Comparison of ENCODE assay signal across 12 mouse cellular contexts in genomic region chr2:75730052-75730451, GRCm38 (mm10). TPM values are rescaled to one million over a fixed set of nuclear protein-coding genes. Genes with fewer than 3 reads are reported as not detected.
A peak's percentile ranks its signal among the peaks of the same experiment; 100 is the strongest.
DNase-seq lines count a peak whose midpoint lies in the region; ATAC-seq and TF ChIP-seq lines count a peak whose summit lies in the region.
"Had no signal": no experiment of that assay in that cellular context is flagged by ENCODE, and none has a peak within 500 bp of the region (broad histone marks: within the 10 kb centered on the region; RNA-seq: fewer than 3 reads in every experiment).

No protein-coding gene starts in this region.

- no peak for TF ChIP-seq EP300 in stomach, postnatal 0 days (optimal IDR thresholded peaks at IDR 0.05)

- no peak overlapping the region for H3K4me3 ChIP-seq in bone marrow macrophage, adult 2 months (ENCODE audit: insufficient read depth, low read length)
- H3K4me3 ChIP-seq in stomach, postnatal 0 days (ENCODE audit: low read depth, low read length) = no peak overlapping the region
- no peak overlapping the region for H3K4me3 ChIP-seq in forebrain, embryonic 13.5 days
- H3K4me3 ChIP-seq: heart, embryonic 13.5 days had no signal

- no peak for ATAC-seq in stomach, postnatal 0 days (ENCODE audit: low FRiP score, low TSS enrichment)
- no peak for ATAC-seq in forebrain, embryonic 13.5 days
- ATAC-seq: inflammation-experienced regulatory T-cells, adult 6 months had no signal

- no peak overlapping the region for H3K9ac ChIP-seq in stomach, postnatal 0 days (ENCODE audit: low read length)
- no peak overlapping the region for H3K9ac ChIP-seq in forebrain, embryonic 13.5 days
- H3K9ac ChIP-seq: heart, embryonic 13.5 days had no signal

- H3K4me1 ChIP-seq in bone marrow macrophage, adult 2 months (ENCODE audit: control insufficient read depth, insufficient read depth, low read length) = peaks cover 53% of the 10 kb centered on the region
- no peaks in the 10 kb centered on the region; the same call in 1 of the 2 replicates for H3K4me1 ChIP-seq in stomach, postnatal 0 days (replicated peaks; ENCODE audit: control insufficient read depth, insufficient read depth)
- peaks cover 7% of the 10 kb centered on the region; the same call in 1 of the 2 replicates for H3K4me1 ChIP-seq in forebrain, embryonic 13.5 days

- WGBS in stomach, postnatal 0 days = 80% methylated on average over 10 of the region's 10 CpGs
- 85% methylated on average over 10 of the region's 10 CpGs for WGBS in forebrain, embryonic 13.5 days

- no peaks in the 10 kb centered on the region for H3K27me3 ChIP-seq in stomach, postnatal 0 days (ENCODE audit: control insufficient read depth, insufficient read depth, low read length)
- H3K27me3 ChIP-seq in forebrain, embryonic 13.5 days = no peaks in the 10 kb centered on the region
- H3K27me3 ChIP-seq: heart, embryonic 13.5 days had no signal

- no peaks in the 10 kb centered on the region for H3K9me3 ChIP-seq in stomach, postnatal 0 days (ENCODE audit: control insufficient read depth, low read length)
- H3K9me3 ChIP-seq in forebrain, embryonic 13.5 days (replicated peaks) = no peaks in the 10 kb centered on the region
- H3K9me3 ChIP-seq: G1E; heart, embryonic 13.5 days had no signal

- TF ChIP-seq POLR2A in bone marrow macrophage, adult 2 months (IDR thresholded peaks at IDR 0.05; ENCODE audit: borderline replicate concordance, low read depth, low read length) = no peak

- TF ChIP-seq CTCF in bone marrow macrophage, adult 2 months (IDR thresholded peaks at IDR 0.05; ENCODE audit: low read depth, low read length) = no peak
- TF ChIP-seq CTCF in stomach, postnatal 0 days (IDR thresholded peaks at IDR 0.05; ENCODE audit: low read depth) = no peak

- no peaks in the 10 kb centered on the region for H3K36me3 ChIP-seq in stomach, postnatal 0 days (ENCODE audit: control insufficient read depth, insufficient read depth, low read length)
- no peaks in the 10 kb centered on the region for H3K36me3 ChIP-seq in forebrain, embryonic 13.5 days (ENCODE audit: poor library complexity, severe bottlenecking)
- H3K36me3 ChIP-seq: G1E; heart, embryonic 13.5 days had no signal

- H3K4me2 ChIP-seq in stomach, postnatal 0 days (replicated peaks; ENCODE audit: low read depth) = no peak overlapping the region
- no peak overlapping the region for H3K4me2 ChIP-seq in forebrain, embryonic 13.5 days
- H3K4me2 ChIP-seq: heart, embryonic 13.5 days had no signal

- peak overlapping the region; percentile 80; the same call in 1 of the 2 replicates for H3K27ac ChIP-seq in bone marrow macrophage, adult 2 months (ENCODE audit: insufficient read depth, low read depth, low read length)
- H3K27ac ChIP-seq in stomach, postnatal 0 days (replicated peaks) = no peak overlapping the region
- H3K27ac ChIP-seq in forebrain, embryonic 13.5 days = no peak overlapping the region
- H3K27ac ChIP-seq: heart, embryonic 13.5 days had no signal

- peak; percentile 2 for DNase-seq in frontal cortex, postnatal 36 days (ENCODE audit: low spot score in 2 of 2)
- DNase-seq in frontal cortex, postnatal 10 days (ENCODE audit: low spot score in 2 of 2) = no peak
- DNase-seq in cerebellum, adult 9-11 months = peak; percentile 82
- DNase-seq in heart, adult 9 months (ENCODE audit: low spot score in 2 of 2) = peak; percentile 53 to 68
- no peak for DNase-seq in stomach, postnatal 0 days (ENCODE audit: low spot score)
- no peak for DNase-seq in urinary bladder, postnatal 10 days (ENCODE audit: low spot score)
- DNase-seq: midbrain, embryonic 14.5 days had no signal

RNA-seq across cellular contexts. Expression of gene Nfe2l2, which starts 25.6 kb away (rescaled TPM):
- 266 and 269 TPM in 2 replicates for polyA plus RNA-seq in bone marrow macrophage, adult 2 months (2012; ENCODE audit: insufficient read depth, insufficient read length, missing spikeins)
- polyA plus RNA-seq in stomach, postnatal 0 days (2015; fragmentation: Nextera tagmentation; extraction: Ambion mirVana) = 125 and 144 TPM in 2 replicates
- polyA plus RNA-seq in forebrain, embryonic 13.5 days (2015; fragmentation: Nextera tagmentation; extraction: Ambion mirVana) = 15.6 and 15.9 TPM in 2 replicates

Comparison
In these comparisons a context has a peak if more than half of its experiments do, and no peak if none do; other contexts are left out.
1. DNase-seq: peak in frontal cortex, postnatal 36 days (2 of 2), cerebellum, adult 9-11 months (single experiment) and heart, adult 9 months (2 of 2); none in frontal cortex, postnatal 10 days (0 of 2), stomach, postnatal 0 days (single experiment) and urinary bladder, postnatal 10 days (single experiment).